Comparison of ENCODE assay signal across 17 mouse cellular contexts in genomic region chr10:85741972-85742371, GRCm38 (mm10).
DNase-seq lines count a peak whose midpoint lies in the region; ATAC-seq and TF ChIP-seq lines count a peak whose summit lies in the region.
"Had no signal": no experiment of that assay in that cellular context is flagged by ENCODE, and none has a peak within 500 bp of the region (broad histone marks: within the 10 kb centered on the region; RNA-seq: fewer than 3 reads in every experiment).

No protein-coding gene starts in this region.

- no peak overlapping the region for H3K27ac ChIP-seq in kidney, postnatal 0 days
- no peak overlapping the region for H3K27ac ChIP-seq in kidney, adult 2 months (ENCODE audit: insufficient read depth, low read depth, low read length)
- no peak overlapping the region for H3K27ac ChIP-seq in lung, postnatal 0 days (ENCODE audit: low read length)
- H3K27ac ChIP-seq: forebrain, embryonic 12.5 days; hindbrain, embryonic 14.5 days; limb, embryonic 10.5 days; midbrain, embryonic 15.5 days had no signal

- CTCF ChIA-PET in Patski (lab: Charles Lee) = interaction anchor here (1.0 kb wide), 1 partner anchor 508 kb away, joined by 3 read pairs; no protein-coding TSS in a partner anchor

- no peak for TF ChIP-seq POLR2A in kidney, adult 2 months (IDR thresholded peaks at IDR 0.05; ENCODE audit: low read depth, low read length)

- DNase-seq in kidney, postnatal 0 days (ENCODE audit: low spot score) = peak; percentile 18
- no peak for DNase-seq in kidney, adult 2 months
- peak; percentile 27 for DNase-seq in lung, postnatal 0 days (ENCODE audit: low spot score)
- no peak for DNase-seq in lung, postnatal 4 days
- DNase-seq in Patski (ENCODE audit: low read depth, low spot score) = no peak
- no peak for DNase-seq in spleen, postnatal 36 days (ENCODE audit: low spot score in 2 of 2)
- DNase-seq: cerebellum, postnatal 14 days; gastrocnemius, postnatal 14 days; heart, postnatal 10 days; kidney, adult 11 months; thymus, adult 2 months had no signal

- no peaks in the 10 kb centered on the region for H3K4me1 ChIP-seq in kidney, postnatal 0 days (replicated peaks; ENCODE audit: insufficient read depth, low read length)
- 0 out of 2 replicates have a peak, but pooled peaks cover 2% of the 10 kb centered on the region for H3K4me1 ChIP-seq in kidney, adult 2 months (ENCODE audit: control insufficient read depth, insufficient read depth, low read length)
- no peaks in the 10 kb centered on the region for H3K4me1 ChIP-seq in lung, postnatal 0 days (ENCODE audit: insufficient read depth, low read depth, low read length)
- H3K4me1 ChIP-seq: forebrain, embryonic 12.5 days; midbrain, embryonic 15.5 days had no signal

- H3K27me3 ChIP-seq in kidney, postnatal 0 days (ENCODE audit: insufficient read depth, low read length) = no peaks in the 10 kb centered on the region
- H3K27me3 ChIP-seq in kidney, adult 2 months (replicated peaks; ENCODE audit: control insufficient read depth, insufficient read depth, low read length) = no peaks in the 10 kb centered on the region
- no peaks in the 10 kb centered on the region for H3K27me3 ChIP-seq in lung, postnatal 0 days (replicated peaks; ENCODE audit: insufficient read depth, low read length)
- no peaks in the 10 kb centered on the region for H3K27me3 ChIP-seq in Patski
- H3K27me3 ChIP-seq: forebrain, embryonic 12.5 days; midbrain, embryonic 15.5 days had no signal

- no peak overlapping the region for H3K9ac ChIP-seq in kidney, postnatal 0 days (ENCODE audit: low read depth, low read length)
- no peak overlapping the region for H3K9ac ChIP-seq in lung, postnatal 0 days (replicated peaks; ENCODE audit: low read depth)
- H3K9ac ChIP-seq: forebrain, embryonic 12.5 days; hindbrain, embryonic 14.5 days; midbrain, embryonic 15.5 days had no signal

- no peaks in the 10 kb centered on the region for H3K9me3 ChIP-seq in kidney, postnatal 0 days (replicated peaks; ENCODE audit: low read length)
- no peaks in the 10 kb centered on the region for H3K9me3 ChIP-seq in lung, postnatal 0 days (ENCODE audit: low read length)
- H3K9me3 ChIP-seq: forebrain, embryonic 12.5 days; limb, embryonic 10.5 days; midbrain, embryonic 15.5 days had no signal

- no peaks in the 10 kb centered on the region for H3K36me3 ChIP-seq in kidney, postnatal 0 days (ENCODE audit: insufficient read depth, low read length)
- no peaks in the 10 kb centered on the region for H3K36me3 ChIP-seq in kidney, adult 2 months (ENCODE audit: control insufficient read depth, insufficient read depth, low read length)
- H3K36me3 ChIP-seq in lung, postnatal 0 days (ENCODE audit: insufficient read depth, low read length) = no peaks in the 10 kb centered on the region
- H3K36me3 ChIP-seq: forebrain, embryonic 12.5 days; limb, embryonic 10.5 days; midbrain, embryonic 15.5 days had no signal

- POLR2A ChIA-PET in Patski (lab: Charles Lee) = no interaction called here

- ATAC-seq in kidney, postnatal 0 days (replicated peaks; ENCODE audit: low FRiP score, low read depth) = no peak
- ATAC-seq in lung, postnatal 0 days = no peak
- ATAC-seq in Patski = no peak
- peak; percentile 44; the same call in 1 of the 2 replicates for ATAC-seq in megakaryocyte, adult 5-6 weeks (ENCODE audit: poor library complexity, severe bottlenecking)
- ATAC-seq: midbrain, embryonic 15.5 days had no signal

- H3K4me3 ChIP-seq in kidney, postnatal 0 days (replicated peaks; ENCODE audit: low read depth, low read length) = no peak overlapping the region
- H3K4me3 ChIP-seq in kidney, adult 2 months (ENCODE audit: insufficient read depth, low read depth, low read length) = no peak overlapping the region
- no peak overlapping the region for H3K4me3 ChIP-seq in lung, postnatal 0 days (ENCODE audit: low read depth, low read length)
- H3K4me3 ChIP-seq: forebrain, embryonic 12.5 days; limb, embryonic 10.5 days; midbrain, embryonic 15.5 days had no signal

- 73% methylated on average over 5 of the region's 5 CpGs for WGBS in kidney, postnatal 0 days
- WGBS in kidney, adult 2 months = 79% methylated on average over 5 of the region's 5 CpGs
- 58% methylated on average over 5 of the region's 5 CpGs for WGBS in lung, postnatal 0 days

- H3K4me2 ChIP-seq in kidney, postnatal 0 days (ENCODE audit: low read length) = no peak overlapping the region
- no peak overlapping the region for H3K4me2 ChIP-seq in lung, postnatal 0 days (replicated peaks; ENCODE audit: low read depth, low read length)
- H3K4me2 ChIP-seq: forebrain, embryonic 12.5 days; hindbrain, embryonic 14.5 days; liver, embryonic 11.5 days; midbrain, embryonic 15.5 days had no signal

- TF ChIP-seq EP300 in lung, postnatal 0 days (IDR thresholded peaks at IDR 0.05) = no peak

- peak; percentile 58; the same call in 1 of the 2 replicates for TF ChIP-seq CTCF in kidney, postnatal 0 days (IDR thresholded peaks at IDR 0.05; ENCODE audit: low read depth)
- no peak; the same call in 1 of the 2 replicates for TF ChIP-seq CTCF in kidney, adult 2 months (conservative IDR thresholded peaks at IDR 0.05; ENCODE audit: insufficient read depth, insufficient read length, low read depth, low read length)
- TF ChIP-seq CTCF in lung, postnatal 0 days (IDR thresholded peaks at IDR 0.05) = peak; percentile 62
- peak; percentile 45 for TF ChIP-seq CTCF in Patski (IDR thresholded peaks at IDR 0.05)

- in situ Hi-C loops in Patski (cut with MboI; ENCODE audit: low pct_unique_long_range_greater_than_20kb) = no loop called here

Comparison
In these comparisons a context has a peak if more than half of its experiments do, and no peak if none do; other contexts are left out.
1. DNase-seq: peak in kidney, postnatal 0 days (single experiment) and lung, postnatal 0 days (single experiment); none in kidney, adult 2 months (single experiment), lung, postnatal 4 days (0 of 2), Patski (single experiment) and spleen, postnatal 36 days (0 of 2).